Mouse (Mus musculus): ENCODE measurements at regions not wholly inside any gene's neighbourhood (a gene's known extent, or its start where the extent isn't known, plus 50 kb on each side); places are given as distances from the start of the nearest gene placed in this dataset.

- no peak for TF ChIP-seq TAL1 (IDR thresholded peaks at IDR 0.05; ENCODE audit: low read length)
- no peak for TF ChIP-seq GATA1 (IDR thresholded peaks at IDR 0.05; ENCODE audit: low read length)
Measured at GRCm38 (mm10) chr10:111819755-111820451, 152.6 kb upstream of the Krr1 start.
